27 mouse cellular contexts compared by ENCODE assay signal in genomic region chr19:8806810-8807209, GRCm38 (mm10). TPM values are rescaled to one million over a fixed set of nuclear protein-coding genes. Genes with fewer than 3 reads are reported as not detected.
DNase-seq lines count a peak whose midpoint lies in the region; ATAC-seq and TF ChIP-seq lines count a peak whose summit lies in the region.
"Had no signal": no experiment of that assay in that cellular context is flagged by ENCODE, and none has a peak within 500 bp of the region (broad histone marks: within the 10 kb centered on the region; RNA-seq: fewer than 3 reads in every experiment).

No protein-coding gene starts in this region.

- no peak for ATAC-seq in liver, embryonic 11.5 days (replicated peaks; ENCODE audit: low FRiP score)
- ATAC-seq: forebrain, embryonic 14.5 days; hindbrain, embryonic 16.5 days; midbrain, embryonic 13.5 days; Patski had no signal

- no peak for TF ChIP-seq EP300 in ES-Bruce4 (IDR thresholded peaks at IDR 0.05; ENCODE audit: insufficient read depth, low read depth, low read length)

- H3K4me1 ChIP-seq in spleen, adult 2 months (ENCODE audit: control insufficient read depth, insufficient read depth, insufficient read length): peaks cover 5% of the 10 kb centered on the region
- no peaks in the 10 kb centered on the region for H3K4me1 ChIP-seq in ES-Bruce4 (ENCODE audit: control insufficient read depth, insufficient read depth, low read length)
- H3K4me1 ChIP-seq in liver, embryonic 11.5 days (replicated peaks; ENCODE audit: control insufficient read depth, insufficient read depth, low read length): peaks cover 18% of the 10 kb centered on the region
- H3K4me1 ChIP-seq in small intestine, adult 2 months (ENCODE audit: control insufficient read depth, insufficient read depth, insufficient read length, low read length): peaks cover 3% of the 10 kb centered on the region; the same call in 1 of the 2 replicates

- H3K4me3 ChIP-seq in spleen, adult 2 months (ENCODE audit: extremely low read depth, insufficient read depth, insufficient read length): peak overlapping the region; percentile 17; the same call in 1 of the 2 replicates
- no peak overlapping the region for H3K4me3 ChIP-seq in ES-Bruce4 (ENCODE audit: low read depth, low read length)
- no peak overlapping the region for H3K4me3 ChIP-seq in liver, embryonic 11.5 days (ENCODE audit: low read depth, low read length)
- H3K4me3 ChIP-seq in small intestine, adult 2 months (ENCODE audit: low read depth, low read length): no peak overlapping the region
- H3K4me3 ChIP-seq: embryonic facial prominence, embryonic 15.5 days; gastrocnemius, adult 2 months; heart, embryonic 10.5 days; kidney, embryonic 15.5 days; limb, embryonic 15.5 days; midbrain, embryonic 13.5 days; neural tube, embryonic 12.5 days had no signal

- TF ChIP-seq CTCF in spleen, adult 2 months (IDR thresholded peaks at IDR 0.05; ENCODE audit: extremely low read depth, insufficient read depth, insufficient read length, insufficient replicate concordance): no peak
- no peak for TF ChIP-seq CTCF in ES-Bruce4 (IDR thresholded peaks at IDR 0.05; ENCODE audit: low read depth, low read length)
- no peak for TF ChIP-seq CTCF in small intestine, adult 2 months (IDR thresholded peaks at IDR 0.05; ENCODE audit: extremely low read depth, insufficient read length, insufficient replicate concordance, low read depth, low read length)

- no peaks in the 10 kb centered on the region for H3K27me3 ChIP-seq in spleen, adult 2 months (ENCODE audit: control insufficient read depth, insufficient read depth, low read length)
- no peaks in the 10 kb centered on the region for H3K27me3 ChIP-seq in ES-Bruce4 (ENCODE audit: control insufficient read depth, insufficient read depth, low read length, poor library complexity, severe bottlenecking)
- no peaks in the 10 kb centered on the region for H3K27me3 ChIP-seq in liver, embryonic 11.5 days (replicated peaks; ENCODE audit: control insufficient read depth, insufficient read depth, low read length)
- no peaks in the 10 kb centered on the region for H3K27me3 ChIP-seq in small intestine, adult 2 months (ENCODE audit: control insufficient read depth, insufficient read depth, low read length)
- H3K27me3 ChIP-seq: embryonic facial prominence, embryonic 15.5 days; kidney, embryonic 15.5 days; limb, embryonic 15.5 days; midbrain, embryonic 13.5 days; neural tube, embryonic 12.5 days; Patski had no signal

- no peaks in the 10 kb centered on the region for H3K9me3 ChIP-seq in ES-Bruce4 (replicated peaks; ENCODE audit: control insufficient read depth, insufficient read depth, low read length, poor library complexity, severe bottlenecking)
- no peaks in the 10 kb centered on the region for H3K9me3 ChIP-seq in liver, embryonic 11.5 days (ENCODE audit: control insufficient read depth, low read length)
- H3K9me3 ChIP-seq: embryonic facial prominence, embryonic 15.5 days; G1E; heart, embryonic 10.5 days; kidney, embryonic 15.5 days; limb, embryonic 15.5 days; midbrain, embryonic 13.5 days; neural tube, embryonic 12.5 days had no signal

- H3K9ac ChIP-seq in ES-Bruce4 (ENCODE audit: low read depth, poor library complexity, severe bottlenecking): 0 out of 2 replicates have a peak overlapping the region, but pooled peaks have one; percentile 26
- H3K9ac ChIP-seq in liver, embryonic 11.5 days (ENCODE audit: low read depth, low read length): 0 out of 2 replicates have a peak overlapping the region, but pooled peaks have one; percentile 2
- H3K9ac ChIP-seq: embryonic facial prominence, embryonic 15.5 days; kidney, embryonic 15.5 days; limb, embryonic 15.5 days; midbrain, embryonic 13.5 days; neural tube, embryonic 12.5 days had no signal

- peak in 1 of 2 experiments; percentile 12 for DNase-seq in spleen, adult 2 months (ENCODE audit: low read depth in 1 of 2, low spot score in 2 of 2)
- no peak for DNase-seq in spleen, adult 12 weeks (ENCODE audit: low spot score)
- no peak for DNase-seq in liver, embryonic 11.5 days (ENCODE audit: low spot score)
- no peak for DNase-seq in lung, adult 18-20 months
- no peak for DNase-seq in adipocyte (ENCODE audit: low spot score)
- DNase-seq in lung, postnatal 36 days: no peak
- DNase-seq: adrenal gland, adult 2 months; cerebellum, adult 9-10 months; gastrocnemius, adult 2 months; heart, postnatal 4 days; kidney, adult 11 months; kidney, postnatal 36 days; left cerebral cortex, postnatal 4 days; retina, postnatal 1 day; right cerebral cortex, postnatal 25 days had no signal

- H3K27ac ChIP-seq in spleen, adult 2 months (ENCODE audit: insufficient read depth, low read length): peak overlapping the region; percentile 91
- H3K27ac ChIP-seq in ES-Bruce4 (ENCODE audit: insufficient read depth, low read length): peak overlapping the region; percentile 87
- no peak overlapping the region for H3K27ac ChIP-seq in liver, embryonic 11.5 days (ENCODE audit: low read depth, low read length)
- peak overlapping the region; percentile 67; the same call in 1 of the 2 replicates for H3K27ac ChIP-seq in small intestine, adult 2 months (ENCODE audit: insufficient read depth, low read depth, low read length)
- H3K27ac ChIP-seq: embryonic facial prominence, embryonic 15.5 days; gastrocnemius, adult 2 months; heart, embryonic 10.5 days; kidney, embryonic 15.5 days; limb, embryonic 15.5 days; midbrain, embryonic 13.5 days; neural tube, embryonic 12.5 days had no signal

- H3K4me2 ChIP-seq in liver, embryonic 11.5 days: no peak overlapping the region
- H3K4me2 ChIP-seq: embryonic facial prominence, embryonic 15.5 days; kidney, embryonic 15.5 days; limb, embryonic 15.5 days; midbrain, embryonic 13.5 days; neural tube, embryonic 12.5 days had no signal

- H3K36me3 ChIP-seq in spleen, adult 2 months (ENCODE audit: control insufficient read depth, insufficient read depth, low read length): peaks cover 18% of the 10 kb centered on the region
- H3K36me3 ChIP-seq in ES-Bruce4 (ENCODE audit: control insufficient read depth, insufficient read depth, low read length, poor library complexity, severe bottlenecking): peaks cover 37% of the 10 kb centered on the region
- H3K36me3 ChIP-seq in liver, embryonic 11.5 days (ENCODE audit: control insufficient read depth, insufficient read depth, low read length): peaks cover 30% of the 10 kb centered on the region
- H3K36me3 ChIP-seq in small intestine, adult 2 months (ENCODE audit: control insufficient read depth, insufficient read depth, low read length): peaks cover 28% of the 10 kb centered on the region

- TF ChIP-seq POLR2A in spleen, adult 2 months (IDR thresholded peaks at IDR 0.05; ENCODE audit: low read depth, low read length): no peak
- TF ChIP-seq POLR2A in ES-Bruce4 (IDR thresholded peaks at IDR 0.05; ENCODE audit: insufficient read depth, low read length): no peak
- TF ChIP-seq POLR2A in small intestine, adult 2 months (IDR thresholded peaks at IDR 0.05; ENCODE audit: low read depth, low read length): no peak

- 65% methylated on average over 5 of the region's 5 CpGs for WGBS in spleen, adult 2 months
- WGBS in liver, embryonic 11.5 days: 84% methylated on average over 5 of the region's 5 CpGs
- 87% methylated on average over 5 of the region's 5 CpGs for WGBS in small intestine, adult 2 months

RNA-seq across cellular contexts. Expression of gene Zbtb3, which starts 4.5 kb away (rescaled TPM):
- 2.4 and 2.5 TPM in 2 replicates for polyA plus RNA-seq in spleen, adult 2 months (2012; rRNA removed)
- 3.1 and 4.1 TPM in 2 replicates for polyA plus RNA-seq in ES-Bruce4 (2011; ENCODE audit: insufficient read depth, insufficient read length, low read depth, missing spikeins)
- 3.2 and 4.1 TPM in 2 replicates for polyA plus RNA-seq in liver, embryonic 11.5 days (2014; fragmentation: Nextera tagmentation; extraction: Ambion mirVana)
- polyA plus RNA-seq in small intestine, adult 2 months (2012; rRNA removed): 0.60 and 0.86 TPM in 2 replicates

RNA-seq across cellular contexts. Expression of gene Polr2g, which starts 8.4 kb away (rescaled TPM):
- polyA plus RNA-seq in spleen, adult 2 months (2012; rRNA removed): 27.9 and 30.3 TPM in 2 replicates
- polyA plus RNA-seq in ES-Bruce4 (2011; ENCODE audit: insufficient read depth, insufficient read length, low read depth, missing spikeins): 98.2 and 103 TPM in 2 replicates
- polyA plus RNA-seq in liver, embryonic 11.5 days (2014; fragmentation: Nextera tagmentation; extraction: Ambion mirVana): 152 and 159 TPM in 2 replicates
- 7.7 and 13.5 TPM in 2 replicates for polyA plus RNA-seq in small intestine, adult 2 months (2012; rRNA removed)

RNA-seq across cellular contexts. Expression of gene Ttc9c, which starts 12.3 kb away (rescaled TPM):
- 13.2 and 14.2 TPM in 2 replicates for polyA plus RNA-seq in spleen, adult 2 months (2012; rRNA removed)
- 77.3 and 84.9 TPM in 2 replicates for polyA plus RNA-seq in ES-Bruce4 (2011; ENCODE audit: insufficient read depth, insufficient read length, low read depth, missing spikeins)
- polyA plus RNA-seq in liver, embryonic 11.5 days (2014; fragmentation: Nextera tagmentation; extraction: Ambion mirVana): 43.8 and 46.8 TPM in 2 replicates
- polyA plus RNA-seq in small intestine, adult 2 months (2012; rRNA removed): 5.7 and 8.9 TPM in 2 replicates

RNA-seq across cellular contexts. Expression of gene Hnrnpul2, which starts 13.0 kb away (rescaled TPM):
- polyA plus RNA-seq in spleen, adult 2 months (2012; rRNA removed): 22.0 and 25.4 TPM in 2 replicates
- polyA plus RNA-seq in ES-Bruce4 (2011; ENCODE audit: insufficient read depth, insufficient read length, low read depth, missing spikeins): 105 and 108 TPM in 2 replicates
- polyA plus RNA-seq in liver, embryonic 11.5 days (2014; fragmentation: Nextera tagmentation; extraction: Ambion mirVana): 5.5 and 6.4 TPM in 2 replicates
- 9.2 and 20.9 TPM in 2 replicates for polyA plus RNA-seq in small intestine, adult 2 months (2012; rRNA removed)

RNA-seq across cellular contexts. Expression of gene Taf6l, which starts 20.6 kb away (rescaled TPM):
- polyA plus RNA-seq in spleen, adult 2 months (2012; rRNA removed): 11.3 and 15.8 TPM in 2 replicates
- polyA plus RNA-seq in ES-Bruce4 (2011; ENCODE audit: insufficient read depth, insufficient read length, low read depth, missing spikeins): 17.1 and 17.7 TPM in 2 replicates
- polyA plus RNA-seq in liver, embryonic 11.5 days (2014; fragmentation: Nextera tagmentation; extraction: Ambion mirVana): 25.9 TPM in 2 replicates
- 4.5 and 8.1 TPM in 2 replicates for polyA plus RNA-seq in small intestine, adult 2 months (2012; rRNA removed)
